Mouse (Mus musculus): ENCODE results near the gene Kmt2d. TPM values are rescaled to one million over a fixed set of nuclear protein-coding genes. Genes with fewer than 3 reads are reported as not detected.
A peak's percentile ranks its signal among the peaks of the same experiment; 100 is the strongest.

Gene Kmt2d
- total and polyA plus RNA-seq, 3 experiments: 4.8 to 22.7 (median 14.1) TPM

DNA sequence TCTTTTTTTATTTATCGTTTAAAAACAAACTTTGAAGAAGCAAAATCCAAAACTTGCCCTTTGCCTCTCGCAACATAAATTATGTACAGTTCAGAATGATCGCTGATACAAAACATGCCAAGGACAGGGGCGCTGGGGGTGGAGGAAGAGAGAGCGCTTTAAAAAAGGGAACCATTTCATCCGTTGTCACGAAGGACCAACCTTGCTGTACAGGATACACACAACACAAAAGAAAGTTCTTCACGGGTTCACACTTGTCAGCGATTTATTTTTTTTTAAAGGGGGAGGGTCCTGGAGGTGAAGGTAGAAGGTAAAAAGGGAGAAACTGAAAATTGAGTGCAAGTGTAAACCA, 39.3 kb downstream of the Kmt2d start:
- dilution Hi-C loops (cut with MboI; ENCODE audit: extremely low pct_ligation_motif_present, extremely low pct_unique_long_range_greater_than_20kb, low sequenced_read_pairs): no loop called here
- no peaks in the 10 kb centered on the region for H3K9me3 ChIP-seq (replicated peaks; ENCODE audit: low read length)
- peak overlapping the region; percentile 96 for H3K4me2 ChIP-seq (ENCODE audit: insufficient read depth, low read depth, poor library complexity, severe bottlenecking)
- peaks cover 8% of the 10 kb centered on the region; the same call in 1 of the 2 replicates for H3K79me2 ChIP-seq (replicated peaks; ENCODE audit: control insufficient read depth, extremely low read depth, insufficient read depth, poor library complexity, severe bottlenecking)
- H3K4me1 ChIP-seq (ENCODE audit: control insufficient read depth in 1 of 2, insufficient read depth in 2 of 2): peaks cover 5 to 28% of the 10 kb centered on the region in 2 experiments; a peak in 3 of 4 replicates
- peak overlapping the region; percentile 78 for H3K27ac ChIP-seq (ENCODE audit: insufficient read depth, low read depth)
- peak overlapping the region; percentile 60 to 71 (median 64) for H3K4me3 ChIP-seq (replicated peaks in 1 of 3; ENCODE audit: low read depth in 2 of 3, low read length in 2 of 3, poor library complexity in 1 of 3)
- in situ Hi-C loops (cut with MboI; ENCODE audit: low pct_ligation_motif_present, low pct_unique_long_range_greater_than_20kb, low sequenced_read_pairs): loop anchor here (5.0 kb wide), 1 partner anchor 36 kb away; no protein-coding TSS in a partner anchor
- H3K36me3 ChIP-seq (replicated peaks in 1 of 2; ENCODE audit: control insufficient read depth in 1 of 2, insufficient read depth in 1 of 2, low read length in 1 of 2): peaks cover 38 to 63% of the 10 kb centered on the region in 2 experiments
- no peak for TF ChIP-seq UBTF (IDR thresholded peaks at IDR 0.05; ENCODE audit: low read depth, low read length)
- peak; percentile 37; the same call in 1 of the 2 replicates for TF ChIP-seq POLR2AphosphoS2 (IDR thresholded peaks at IDR 0.05; ENCODE audit: low read depth, low read length)
- no peak for TF ChIP-seq POLR2A (IDR thresholded peaks at IDR 0.05; ENCODE audit: low read depth, low read length)
- no peaks in the 10 kb centered on the region for H3K27me3 ChIP-seq (replicated peaks)
- H3K9ac ChIP-seq (ENCODE audit: insufficient read depth, low read depth): peak overlapping the region; percentile 71
- no peak for DNase-seq (ENCODE audit: extremely low read depth)

DNA sequence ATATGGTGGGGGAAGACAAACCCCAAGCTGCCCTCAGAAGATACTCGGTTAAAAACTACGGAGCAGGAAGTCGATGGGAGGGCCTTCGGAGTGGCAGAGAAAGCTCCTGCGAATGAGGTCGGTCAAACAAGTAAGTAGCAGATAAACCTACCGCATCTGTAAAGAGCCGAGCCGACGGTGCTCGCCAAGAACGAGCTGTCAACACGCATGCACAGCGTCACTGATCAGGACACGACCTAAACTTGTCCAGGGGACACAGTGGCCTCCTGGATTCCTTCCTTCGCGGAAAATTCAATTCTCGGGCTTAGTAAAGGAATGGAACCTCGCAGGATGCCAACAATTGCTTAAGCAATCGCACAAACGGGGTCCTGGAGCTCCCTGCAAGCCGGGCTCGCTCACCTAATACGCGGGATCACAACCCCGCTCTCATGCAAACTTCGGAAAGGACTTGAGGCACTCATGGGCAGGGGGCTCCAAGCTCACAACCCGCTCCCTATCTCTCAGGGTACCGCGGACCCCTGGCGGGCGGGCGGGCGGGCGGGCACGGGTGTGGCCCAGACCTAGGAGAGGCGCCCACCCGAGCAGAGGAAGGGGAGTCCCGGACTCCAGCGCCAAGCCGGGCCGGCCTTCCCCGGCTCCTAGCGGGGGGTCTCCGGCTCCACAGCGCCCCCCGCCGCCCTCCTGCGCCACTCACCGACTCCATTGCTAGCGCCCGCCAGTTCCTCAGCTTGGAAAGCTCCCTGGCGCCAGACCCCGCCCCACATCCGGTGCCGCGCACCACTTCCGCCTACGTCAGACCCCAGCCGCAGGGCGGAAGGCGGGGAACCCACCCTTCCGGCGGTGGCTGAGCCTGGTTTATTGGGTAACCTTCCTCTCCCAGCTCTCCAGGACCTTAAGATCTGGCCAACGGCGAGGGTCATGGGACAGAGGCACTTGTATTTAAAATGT, 40.0 kb downstream of the Kmt2d start, which contains the start of gene Prkag1:
Prkag1 (minus strand) TSS at position 786 of the 948 bp plus-strand sequence.
- Histone ChIP-seq H3K4me1 (ENCODE audit: control insufficient read depth in 1 of 2, insufficient read depth in 2 of 2) (peaks cover 5 to 28% of the 10 kb centered on the region in 2 experiments; a peak in 3 of 4 replicates), H3K27me3 (replicated peaks) (no peaks in the 10 kb centered on the region), H3K4me2 (ENCODE audit: insufficient read depth, low read depth, poor library complexity, severe bottlenecking) (peak within 1 kb of the TSS; percentile 96), H3K9ac (ENCODE audit: insufficient read depth, low read depth) (peak within 1 kb of the TSS; percentile 81), H3K79me2 (replicated peaks; ENCODE audit: control insufficient read depth, extremely low read depth, insufficient read depth, poor library complexity, severe bottlenecking) (peaks cover 8% of the 10 kb centered on the region; the same call in 1 of the 2 replicates), H3K36me3 (replicated peaks in 1 of 2; ENCODE audit: control insufficient read depth in 1 of 2, insufficient read depth in 1 of 2, low read length in 1 of 2) (peaks cover 33 to 60% of the 10 kb centered on the region in 2 experiments), H3K9me3 (replicated peaks; ENCODE audit: low read length) (no peaks in the 10 kb centered on the region), H3K4me3 (replicated peaks in 1 of 3; ENCODE audit: low read depth in 2 of 3, low read length in 2 of 3, poor library complexity in 1 of 3) (peak within 1 kb of the TSS; percentile 64 to 94 (median 71)), H3K27ac (ENCODE audit: insufficient read depth, low read depth) (peak within 1 kb of the TSS; percentile 78)
- dilution Hi-C loops (cut with MboI; ENCODE audit: extremely low pct_ligation_motif_present, extremely low pct_unique_long_range_greater_than_20kb, low sequenced_read_pairs) (no loop called here), in situ Hi-C loops (cut with MboI; ENCODE audit: low pct_ligation_motif_present, low pct_unique_long_range_greater_than_20kb, low sequenced_read_pairs) (loop anchor here (5.0 kb wide), 1 partner anchor 36 kb away; no protein-coding TSS in a partner anchor)
- peak; percentile 97 for DNase-seq (ENCODE audit: extremely low read depth)
- TF ChIP-seq ETS1 (conservative IDR thresholded peaks at IDR 0.05; ENCODE audit: low read depth, low read length) (no peak), SIN3A (IDR thresholded peaks at IDR 0.05; ENCODE audit: low read length) (no peak; the same call in none of the 2 replicates), MAX (IDR thresholded peaks at IDR 0.05; ENCODE audit: low read length) (no peak), ZMIZ1 (IDR thresholded peaks at IDR 0.05; ENCODE audit: low read depth, low read length) (no peak), JUND (conservative IDR thresholded peaks at IDR 0.05; ENCODE audit: low read depth, low read length) (no peak), ZNF384 (IDR thresholded peaks at IDR 0.05; ENCODE audit: low read depth, low read length) (peak; percentile 63), MAZ (IDR thresholded peaks at IDR 0.05; ENCODE audit: low read depth, low read length) (no peak), E2F4 (IDR thresholded peaks at IDR 0.05; ENCODE audit: insufficient replicate concordance, low read depth, low read length) (no peak), MYC (IDR thresholded peaks at IDR 0.05; ENCODE audit: low read depth, low read length) (no peak), NELFE (IDR thresholded peaks at IDR 0.05; ENCODE audit: low read depth, low read length) (no peak), MAFK (IDR thresholded peaks at IDR 0.05; ENCODE audit: insufficient replicate concordance, low read length) (no peak), NRF1 (IDR thresholded peaks at IDR 0.05; ENCODE audit: low read depth, low read length) (no peak; the same call in 1 of the 2 replicates), RAD21 (IDR thresholded peaks at IDR 0.05; ENCODE audit: low read depth, low read length) (no peak), RCOR1 (conservative IDR thresholded peaks at IDR 0.05; ENCODE audit: low read depth, low read length) (no peak), POLR2A (IDR thresholded peaks at IDR 0.05; ENCODE audit: low read depth, low read length) (peak; percentile 77), TCF12 (IDR thresholded peaks at IDR 0.05; ENCODE audit: low read depth, low read length) (no peak; the same call in none of the 2 replicates), MEF2A (IDR thresholded peaks at IDR 0.05; ENCODE audit: borderline replicate concordance, low read depth, low read length) (no peak), USF1 (IDR thresholded peaks at IDR 0.05; ENCODE audit: low read depth, low read length) (no peak), CHD1 (IDR thresholded peaks at IDR 0.05; ENCODE audit: low read depth, low read length) (no peak), HCFC1 (IDR thresholded peaks at IDR 0.05; ENCODE audit: low read depth, low read length) (peak; percentile 87), BHLHE40 (IDR thresholded peaks at IDR 0.05; ENCODE audit: low read depth, low read length) (no peak), PAX5 (IDR thresholded peaks at IDR 0.05; ENCODE audit: low read length) (no peak), IRF4 (IDR thresholded peaks at IDR 0.05; ENCODE audit: low read depth, low read length) (no peak), ZC3H11A (IDR thresholded peaks at IDR 0.05; ENCODE audit: low read depth, low read length) (no peak), ELF1 (IDR thresholded peaks at IDR 0.05; ENCODE audit: low read depth, low read length) (peak; percentile 97), GABPA (IDR thresholded peaks at IDR 0.05; ENCODE audit: insufficient replicate concordance, low read depth, low read length) (no peak), UBTF (IDR thresholded peaks at IDR 0.05; ENCODE audit: low read depth, low read length) (peak; percentile 61), CHD2 (IDR thresholded peaks at IDR 0.05; ENCODE audit: low read length) (no peak), POLR2AphosphoS2 (IDR thresholded peaks at IDR 0.05; ENCODE audit: low read depth, low read length) (peak; percentile 97)
